Mouse (Mus musculus) olfactory bulb, adult 2 months (tissue): Measurements from ENCODE around the gene Ehbp1l1.
A peak's percentile ranks its signal among the peaks of the same experiment; 100 is the strongest.

Experiments
- CTCF ChIP-seq: fragments of 200-500 bp; IDR thresholded peaks from 2 replicates; pipeline ENCODE4 v1.5.1; 2012; ENCODE audit warnings: low read depth, mild to moderate bottlenecking, low read length, moderate library complexity; ENCODE audit not compliant: insufficient read depth
- POLR2A ChIP-seq: fragments of 200-500 bp; IDR thresholded peaks from 2 replicates; pipeline ENCODE4 v1.6.1; 2012; ENCODE audit warnings: mild to moderate bottlenecking, low read depth, low read length, moderate library complexity; ENCODE audit not compliant: insufficient read depth

DNA sequence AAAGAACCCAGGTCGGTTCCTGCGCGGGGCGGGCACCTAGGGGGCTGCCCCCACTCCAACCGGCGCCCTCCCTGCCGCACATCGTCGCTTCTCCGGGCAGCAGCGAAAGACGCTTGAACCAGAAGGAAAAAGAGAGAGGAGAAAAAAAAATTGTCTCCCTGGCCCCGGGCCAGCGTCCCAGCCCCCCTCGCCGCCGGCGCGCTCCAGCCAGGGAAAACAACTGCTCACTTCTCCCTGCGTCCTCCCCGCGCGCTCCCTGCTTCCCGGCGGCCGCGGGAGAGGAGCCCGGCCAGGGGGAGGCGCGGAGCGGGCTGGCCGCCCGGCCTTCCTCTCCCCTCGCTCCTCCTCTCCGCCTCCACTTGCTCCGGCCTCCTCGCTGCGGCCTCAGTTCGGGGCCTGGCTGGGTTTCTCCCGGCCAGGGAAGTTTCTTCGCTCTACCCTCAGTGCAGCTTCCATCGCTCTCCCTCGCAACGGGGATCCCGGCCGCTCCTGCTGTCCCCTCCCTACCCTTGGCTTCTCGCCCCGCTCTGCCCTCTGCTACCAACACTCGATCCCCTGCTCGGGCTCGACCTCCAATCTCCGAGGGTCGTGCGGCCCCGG is 15.6 kb upstream of the Ehbp1l1 start:
- TF ChIP-seq POLR2A (0 out of 2 replicates have a peak, but pooled peaks have one; percentile 29), CTCF (no peak)
